Comparison of ENCODE assay signal across 22 mouse cellular contexts in genomic region chr4:68624025-68624342, GRCm38 (mm10).
DNase-seq lines count a peak whose midpoint lies in the region; ATAC-seq lines count a peak whose summit lies in the region.
"Had no signal": no experiment of that assay in that cellular context is flagged by ENCODE, and none has a peak within 500 bp of the region (broad histone marks: within the 10 kb centered on the region; RNA-seq: fewer than 3 reads in every experiment).

No protein-coding gene starts in this region.

- no peaks in the 10 kb centered on the region for H3K36me3 ChIP-seq in midbrain, embryonic 13.5 days
- H3K36me3 ChIP-seq in midbrain, embryonic 15.5 days (replicated peaks) = no peaks in the 10 kb centered on the region
- no peaks in the 10 kb centered on the region for H3K36me3 ChIP-seq in neural tube, embryonic 13.5 days
- no peaks in the 10 kb centered on the region for H3K36me3 ChIP-seq in neural tube, embryonic 15.5 days
- H3K36me3 ChIP-seq: embryonic facial prominence, embryonic 13.5 days; embryonic facial prominence, embryonic 15.5 days; forebrain, embryonic 15.5 days had no signal

- H3K4me1 ChIP-seq in midbrain, embryonic 13.5 days (replicated peaks) = peaks cover 1% of the 10 kb centered on the region; the same call in 1 of the 2 replicates
- H3K4me1 ChIP-seq in midbrain, embryonic 15.5 days = no peaks in the 10 kb centered on the region
- peaks cover 12% of the 10 kb centered on the region; the same call in 1 of the 2 replicates for H3K4me1 ChIP-seq in neural tube, embryonic 13.5 days (replicated peaks)
- H3K4me1 ChIP-seq in neural tube, embryonic 15.5 days = peaks cover 5% of the 10 kb centered on the region; the same call in 1 of the 2 replicates
- H3K4me1 ChIP-seq: embryonic facial prominence, embryonic 13.5 days; embryonic facial prominence, embryonic 15.5 days; forebrain, embryonic 13.5 days; forebrain, embryonic 15.5 days had no signal

- DNase-seq in retina, postnatal 1 day = peak; percentile 31
- DNase-seq in retina, embryonic 14.5 days (ENCODE audit: low spot score) = no peak
- DNase-seq in ovary, adult 18-20 months (ENCODE audit: low spot score) = no peak
- DNase-seq: adrenal gland, adult 2 months; adrenal gland, postnatal 10 days; adrenal gland, postnatal 25 days; cerebellum, adult 11 months; cerebellum, adult 18-20 months; cerebellum, adult 8-10 months; cerebellum, adult 9-11 months; cerebellum, postnatal 14 days; cerebellum, postnatal 36 days; embryo, embryonic 11 days had no signal

- no peaks in the 10 kb centered on the region for H3K27me3 ChIP-seq in midbrain, embryonic 13.5 days
- H3K27me3 ChIP-seq in midbrain, embryonic 15.5 days (replicated peaks) = no peaks in the 10 kb centered on the region
- H3K27me3 ChIP-seq in neural tube, embryonic 13.5 days = no peaks in the 10 kb centered on the region
- H3K27me3 ChIP-seq in neural tube, embryonic 15.5 days (replicated peaks) = no peaks in the 10 kb centered on the region
- H3K27me3 ChIP-seq: embryonic facial prominence, embryonic 13.5 days; embryonic facial prominence, embryonic 15.5 days; forebrain, embryonic 13.5 days; forebrain, embryonic 15.5 days had no signal

- WGBS in midbrain, embryonic 13.5 days = 68% methylated on average over 4 of the region's 4 CpGs
- WGBS in midbrain, embryonic 15.5 days = 67% methylated on average over 4 of the region's 4 CpGs
- 21% methylated on average over 4 of the region's 4 CpGs for WGBS in neural tube, embryonic 13.5 days
- 14% methylated on average over 4 of the region's 4 CpGs for WGBS in neural tube, embryonic 15.5 days

- no peaks in the 10 kb centered on the region for H3K9me3 ChIP-seq in midbrain, embryonic 13.5 days
- H3K9me3 ChIP-seq in midbrain, embryonic 15.5 days = no peaks in the 10 kb centered on the region
- H3K9me3 ChIP-seq in neural tube, embryonic 13.5 days = no peaks in the 10 kb centered on the region
- H3K9me3 ChIP-seq in neural tube, embryonic 15.5 days (replicated peaks) = no peaks in the 10 kb centered on the region
- H3K9me3 ChIP-seq: embryonic facial prominence, embryonic 13.5 days; embryonic facial prominence, embryonic 15.5 days; forebrain, embryonic 13.5 days; forebrain, embryonic 15.5 days had no signal

- no peak overlapping the region for H3K4me3 ChIP-seq in midbrain, embryonic 13.5 days (replicated peaks)
- H3K4me3 ChIP-seq in midbrain, embryonic 15.5 days = no peak overlapping the region
- H3K4me3 ChIP-seq in neural tube, embryonic 13.5 days = no peak overlapping the region
- no peak overlapping the region for H3K4me3 ChIP-seq in neural tube, embryonic 15.5 days (replicated peaks)
- H3K4me3 ChIP-seq: embryonic facial prominence, embryonic 13.5 days; embryonic facial prominence, embryonic 15.5 days; forebrain, embryonic 13.5 days; forebrain, embryonic 15.5 days had no signal

- 0 out of 2 replicates have a peak, but pooled peaks have one; percentile 40 for ATAC-seq in midbrain, embryonic 13.5 days
- ATAC-seq in midbrain, embryonic 15.5 days (replicated peaks) = no peak
- peak; percentile 50; the same call in 1 of the 2 replicates for ATAC-seq in neural tube, embryonic 13.5 days (ENCODE audit: low read depth)
- ATAC-seq in neural tube, embryonic 15.5 days (ENCODE audit: low FRiP score) = peak; percentile 45; the same call in 1 of the 2 replicates
- ATAC-seq in erythroblast, adult 5-6 weeks (replicated peaks; ENCODE audit: low FRiP score, poor library complexity, severe bottlenecking) = no peak
- ATAC-seq: forebrain, embryonic 13.5 days; forebrain, embryonic 15.5 days had no signal

- H3K4me2 ChIP-seq in midbrain, embryonic 13.5 days (replicated peaks) = no peak overlapping the region
- H3K4me2 ChIP-seq in midbrain, embryonic 15.5 days = no peak overlapping the region
- no peak overlapping the region for H3K4me2 ChIP-seq in neural tube, embryonic 13.5 days
- no peak overlapping the region for H3K4me2 ChIP-seq in neural tube, embryonic 15.5 days
- H3K4me2 ChIP-seq: embryonic facial prominence, embryonic 13.5 days; embryonic facial prominence, embryonic 15.5 days; forebrain, embryonic 13.5 days; forebrain, embryonic 15.5 days had no signal

- H3K9ac ChIP-seq in midbrain, embryonic 13.5 days (replicated peaks) = no peak overlapping the region
- H3K9ac ChIP-seq in midbrain, embryonic 15.5 days = no peak overlapping the region
- no peak overlapping the region for H3K9ac ChIP-seq in neural tube, embryonic 13.5 days
- H3K9ac ChIP-seq in neural tube, embryonic 15.5 days (replicated peaks) = no peak overlapping the region
- H3K9ac ChIP-seq: embryonic facial prominence, embryonic 13.5 days; embryonic facial prominence, embryonic 15.5 days; forebrain, embryonic 13.5 days; forebrain, embryonic 15.5 days had no signal

- no peak overlapping the region for H3K27ac ChIP-seq in midbrain, embryonic 13.5 days
- H3K27ac ChIP-seq in midbrain, embryonic 15.5 days = no peak overlapping the region
- H3K27ac ChIP-seq in neural tube, embryonic 13.5 days (replicated peaks) = no peak overlapping the region
- H3K27ac ChIP-seq in neural tube, embryonic 15.5 days (replicated peaks) = 0 out of 2 replicates have a peak overlapping the region, but pooled peaks have one; percentile 5
- H3K27ac ChIP-seq: embryonic facial prominence, embryonic 13.5 days; embryonic facial prominence, embryonic 15.5 days; forebrain, embryonic 13.5 days; forebrain, embryonic 15.5 days had no signal

Comparison
In these comparisons a context has a peak if more than half of its experiments do, and no peak if none do; other contexts are left out.
1. ATAC-seq: peak in midbrain, embryonic 13.5 days (single experiment), neural tube, embryonic 13.5 days (single experiment) and neural tube, embryonic 15.5 days (single experiment); none in midbrain, embryonic 15.5 days (single experiment) and erythroblast, adult 5-6 weeks (single experiment).